8 mouse cellular contexts compared by ENCODE assay signal in the genomic region with DNA sequence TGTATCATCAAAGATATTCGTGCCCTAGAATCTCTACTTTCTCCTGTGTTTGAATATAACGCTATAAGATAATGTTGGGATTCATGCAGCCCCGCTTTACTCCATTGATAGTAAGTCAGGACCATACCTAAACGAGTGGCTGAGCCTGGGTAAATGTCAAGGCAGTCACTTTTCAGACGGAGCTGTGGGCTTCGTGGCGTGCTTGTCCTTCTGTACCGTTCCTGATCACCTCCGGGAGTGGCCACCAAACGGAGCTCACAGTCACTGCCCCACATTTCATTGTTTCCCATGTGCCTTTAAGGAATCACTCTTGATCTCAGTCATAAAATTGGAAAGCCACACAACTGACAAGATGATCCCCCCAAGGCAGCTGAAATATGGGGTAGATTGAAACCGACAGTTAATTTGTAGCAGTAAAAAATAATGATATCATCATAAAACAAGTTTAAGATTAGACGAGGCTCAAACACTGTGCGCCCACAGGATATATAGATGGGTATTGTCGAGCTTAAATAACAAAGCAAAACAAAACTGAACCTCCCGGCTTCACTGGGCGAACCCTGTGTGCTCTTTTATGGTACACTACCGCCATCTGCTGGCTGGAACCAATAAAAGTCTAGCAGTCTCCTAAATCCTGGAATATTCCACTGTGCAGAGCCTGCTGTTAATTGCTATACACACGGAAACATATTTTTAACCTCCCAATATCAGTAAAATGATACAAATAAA. TPM values are rescaled to one million over a fixed set of nuclear protein-coding genes. Genes with fewer than 3 reads are reported as not detected.
DNase-seq lines count a peak whose midpoint lies in the region; ATAC-seq lines count a peak whose summit lies in the region.

No protein-coding gene starts in this region.

- H3K4me2 ChIP-seq in hindbrain, embryonic 14.5 days (replicated peaks), result peak overlapping the region; percentile 44

- no peaks in the 10 kb centered on the region for H3K27me3 ChIP-seq in hindbrain, embryonic 14.5 days (ENCODE audit: control insufficient read depth, insufficient read depth, low read length)

- H3K9me3 ChIP-seq in hindbrain, embryonic 14.5 days (ENCODE audit: control insufficient read depth, low read length), result no peaks in the 10 kb centered on the region

- no peaks in the 10 kb centered on the region for H3K36me3 ChIP-seq in hindbrain, embryonic 14.5 days (replicated peaks; ENCODE audit: control insufficient read depth, insufficient read depth)

- peak overlapping the region; percentile 78 for H3K27ac ChIP-seq in hindbrain, embryonic 14.5 days

- H3K9ac ChIP-seq in hindbrain, embryonic 14.5 days, result peak overlapping the region; percentile 32

- peaks cover 10% of the 10 kb centered on the region for H3K4me1 ChIP-seq in hindbrain, embryonic 14.5 days (replicated peaks; ENCODE audit: control insufficient read depth, insufficient read depth, low read length)

- peak; percentile 91 for ATAC-seq in hindbrain, embryonic 14.5 days (ENCODE audit: low FRiP score)

- peak overlapping the region; percentile 18 for H3K4me3 ChIP-seq in hindbrain, embryonic 14.5 days (replicated peaks; ENCODE audit: low read length)

- 22% methylated on average over 18 of the region's 18 CpGs for WGBS in hindbrain, embryonic 14.5 days

- peak; percentile 96 for DNase-seq in NIH3T3 (ENCODE audit: low read depth)
- peak; percentile 87 for DNase-seq in cerebellum, adult 9-11 months
- peak; percentile 78 to 84 for DNase-seq in frontal cortex, postnatal 25 days (ENCODE audit: low spot score in 2 of 2)
- DNase-seq in hindbrain, embryonic 14.5 days (ENCODE audit: low spot score), result peak; percentile 98
- peak; percentile 76 to 95 for DNase-seq in layer of hippocampus, postnatal 25 days (ENCODE audit: extremely low spot score in 1 of 2, low spot score in 1 of 2)
- DNase-seq in lung, postnatal 14 days, result peak; percentile 92
- DNase-seq in retina, embryonic 14.5 days (ENCODE audit: low spot score), result peak; percentile 94
- peak; percentile 46 to 64 for DNase-seq in urinary bladder, adult 18-20 months (ENCODE audit: low spot score in 2 of 2)

RNA-seq across cellular contexts. Expression of a gene that starts 44.8 kb away (rescaled TPM):
- 8.8 and 9.1 TPM in 2 replicates for polyA plus RNA-seq in hindbrain, embryonic 14.5 days (2014; fragmentation: Nextera tagmentation; extraction: Ambion mirVana)
- 1 to 10 TPM; 5.9 to 7.2 TPM for total RNA-seq in layer of hippocampus, postnatal 25 days (2021)

Comparison
In these comparisons a context has a peak if more than half of its experiments do, and no peak if none do; other contexts are left out.
1. Peak in every context shown above with its lines: DNase-seq, ATAC-seq, H3K4me3 ChIP-seq and H3K27ac ChIP-seq.